ENCODE assay signal across 11 mouse cellular contexts in genomic region chr2:72743651-72744050, GRCm38 (mm10).
DNase-seq lines count a peak whose midpoint lies in the region; ATAC-seq and TF ChIP-seq lines count a peak whose summit lies in the region.
"Had no signal": no experiment of that assay in that cellular context is flagged by ENCODE, and none has a peak within 500 bp of the region (broad histone marks: within the 10 kb centered on the region; RNA-seq: fewer than 3 reads in every experiment).

No protein-coding gene starts in this region.

- H3K4me2 ChIP-seq in hindbrain, postnatal 0 days (ENCODE audit: low read depth, low read length): no peak overlapping the region
- no peak overlapping the region for H3K4me2 ChIP-seq in hindbrain, embryonic 11.5 days (replicated peaks; ENCODE audit: low read depth, low read length)
- H3K4me2 ChIP-seq: liver, embryonic 13.5 days had no signal

- TF ChIP-seq CTCF in hindbrain, postnatal 0 days (IDR thresholded peaks at IDR 0.05; ENCODE audit: low read depth): no peak
- no peak for TF ChIP-seq CTCF in layer of hippocampus, adult 2 months (conservative IDR thresholded peaks at IDR 0.05)

- H3K27ac ChIP-seq in hindbrain, postnatal 0 days: no peak overlapping the region
- no peak overlapping the region for H3K27ac ChIP-seq in hindbrain, embryonic 11.5 days (ENCODE audit: low read depth, low read length)
- peak overlapping the region; percentile 77 for H3K27ac ChIP-seq in layer of hippocampus, adult 2 months
- H3K27ac ChIP-seq: liver, embryonic 13.5 days had no signal

- H3K27me3 ChIP-seq in hindbrain, postnatal 0 days (ENCODE audit: insufficient read depth, low read length): no peaks in the 10 kb centered on the region
- H3K27me3 ChIP-seq in hindbrain, embryonic 11.5 days (ENCODE audit: control insufficient read depth, insufficient read depth, low read length): no peaks in the 10 kb centered on the region
- H3K27me3 ChIP-seq: liver, embryonic 13.5 days had no signal

- peak; percentile 24 for DNase-seq in adrenal gland, postnatal 10 days
- no peak for DNase-seq in adrenal gland, adult 18-20 months (ENCODE audit: low spot score in 2 of 2)
- peak; percentile 82 for DNase-seq in hindbrain, postnatal 0 days (ENCODE audit: low spot score)
- no peak for DNase-seq in hindbrain, embryonic 11.5 days (ENCODE audit: low spot score)
- peak; percentile 74 for DNase-seq in cerebellum, adult 11-12 months
- DNase-seq in layer of hippocampus, adult 2 months (ENCODE audit: low spot score in 2 of 2): peak; percentile 36 to 39
- no peak for DNase-seq in kidney, adult 9 months
- DNase-seq in embryo, embryonic 11 days: no peak
- DNase-seq: liver, embryonic 13.5 days; retina, postnatal 1 day had no signal

- no peak overlapping the region for H3K4me3 ChIP-seq in hindbrain, postnatal 0 days (ENCODE audit: low read length)
- H3K4me3 ChIP-seq in hindbrain, embryonic 11.5 days (ENCODE audit: low read depth, low read length): no peak overlapping the region
- H3K4me3 ChIP-seq in layer of hippocampus, adult 2 months: no peak overlapping the region
- H3K4me3 ChIP-seq: liver, embryonic 13.5 days had no signal

- H3K4me1 ChIP-seq in hindbrain, postnatal 0 days (ENCODE audit: insufficient read depth, low read length): no peaks in the 10 kb centered on the region; the same call in none of the 2 replicates
- no peaks in the 10 kb centered on the region for H3K4me1 ChIP-seq in hindbrain, embryonic 11.5 days (replicated peaks; ENCODE audit: control insufficient read depth, insufficient read depth, low read length)

- no peaks in the 10 kb centered on the region for H3K36me3 ChIP-seq in hindbrain, postnatal 0 days (ENCODE audit: insufficient read depth, low read length)
- H3K36me3 ChIP-seq in hindbrain, embryonic 11.5 days (ENCODE audit: control insufficient read depth, insufficient read depth, low read length): no peaks in the 10 kb centered on the region
- H3K36me3 ChIP-seq: liver, embryonic 13.5 days had no signal

- 0 out of 2 replicates have a peak, but pooled peaks have one; percentile 57 for ATAC-seq in hindbrain, postnatal 0 days
- ATAC-seq in hindbrain, embryonic 11.5 days (ENCODE audit: low FRiP score): no peak
- ATAC-seq: intestine, embryonic 16.5 days had no signal

- no peaks in the 10 kb centered on the region for H3K9me3 ChIP-seq in hindbrain, postnatal 0 days (ENCODE audit: low read length)
- H3K9me3 ChIP-seq in hindbrain, embryonic 11.5 days (ENCODE audit: control insufficient read depth, low read length): no peaks in the 10 kb centered on the region
- H3K9me3 ChIP-seq: liver, embryonic 13.5 days had no signal

- 51% methylated on average over 3 of the region's 3 CpGs for WGBS in hindbrain, postnatal 0 days
- 92% methylated on average over 3 of the region's 3 CpGs for WGBS in hindbrain, embryonic 11.5 days

- no peak overlapping the region for H3K9ac ChIP-seq in hindbrain, postnatal 0 days (replicated peaks; ENCODE audit: low read length)
- H3K9ac ChIP-seq in hindbrain, embryonic 11.5 days (ENCODE audit: low read depth, low read length): no peak overlapping the region
- H3K9ac ChIP-seq: liver, embryonic 13.5 days had no signal

Comparison
In these comparisons a context has a peak if more than half of its experiments do, and no peak if none do; other contexts are left out.
1. DNase-seq: peak in adrenal gland, postnatal 10 days (single experiment), hindbrain, postnatal 0 days (single experiment), cerebellum, adult 11-12 months (single experiment) and layer of hippocampus, adult 2 months (2 of 2); none in adrenal gland, adult 18-20 months (0 of 2), hindbrain, embryonic 11.5 days (single experiment), kidney, adult 9 months (single experiment) and embryo, embryonic 11 days (single experiment).